Mouse (Mus musculus) cortical plate, adult 2 months (tissue): ENCODE data around the gene Slc45a1.

ENCODE experiments used
- CTCF ChIP-seq: fragments of 200-500 bp; IDR thresholded peaks from 2 replicates; pipeline ENCODE4 v1.5.1; 2011; ENCODE audit warnings: mild to moderate bottlenecking, control low read depth, low read length; ENCODE audit not compliant: insufficient read depth; ENCODE audit errors: extremely low read depth
- POLR2A ChIP-seq: fragments of 200-500 bp; IDR thresholded peaks from 2 replicates; pipeline ENCODE4 v1.6.1; 2011; ENCODE audit warnings: mild to moderate bottlenecking, low read length, control low read depth; ENCODE audit not compliant: insufficient read depth; ENCODE audit errors: extremely low read depth

DNA sequence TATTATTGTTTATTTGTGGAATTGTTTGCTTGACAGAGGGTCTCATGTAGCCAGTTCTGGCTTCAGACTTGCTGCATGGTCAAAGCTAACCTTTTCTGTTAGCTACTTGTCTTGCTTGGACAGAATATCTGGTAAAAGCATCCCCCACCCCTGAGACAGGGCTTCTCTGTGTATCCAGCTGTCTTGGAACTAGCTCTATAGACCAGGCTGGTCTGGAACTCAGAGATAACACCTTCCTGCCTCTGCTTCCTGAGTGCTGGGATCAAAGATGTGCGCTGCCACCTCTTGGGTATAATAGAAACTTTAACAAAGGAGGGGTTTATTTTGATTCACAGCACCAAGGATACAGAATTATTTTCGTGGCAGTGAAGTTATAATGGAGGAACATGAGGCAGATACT lies 66.2 kb downstream of the Slc45a1 start:
- TF ChIP-seq CTCF (no peak), POLR2A (no peak)
